Mouse (Mus musculus) heart, adult 18-20 months (tissue): Measurements from ENCODE around the gene Wls. TPM values are rescaled to one million over a fixed set of nuclear protein-coding genes. Genes with fewer than 3 reads are reported as not detected.

Experiments used
- DNase-seq, 2 experiments: peaks; one replicate each; pipeline ENCODE4 v3.0.0; 2021 to 2022; ENCODE audit warnings: mixed read lengths in 1 of 2
- long read RNA-seq, 2 experiments: library from polyadenylated mRNA; stranded (forward); transcript quantifications; one replicate each; pipeline ENCODE4 v2.0.0; 2021
- total RNA-seq, 2 experiments: library from RNA; stranded (reverse); gene quantifications; 2 replicates each; pipeline ENCODE4 v1.2.3; 2021

Wls gene
- total RNA-seq, result 10 to 100 TPM; 38.7 to 44.8 TPM
- long read RNA-seq, experiment 1, transcript Wls-201 (12 exons, 3,559 nt), result major isoform, 17 of 23 reads
- long read RNA-seq, experiment 1, partial matches to known transcripts, result 3 of 23 reads
- long read RNA-seq, experiment 1, other reads (novel, unspliced or antisense), result 2 of 23 reads
- long read RNA-seq, experiment 2, transcript Wls-201 (12 exons, 3,559 nt), result major isoform, 9 of 13 reads
- long read RNA-seq, experiment 2, partial matches to known transcripts, result 0 of 13 reads
- long read RNA-seq, experiment 2, other reads (novel, unspliced or antisense), result 3 of 13 reads

- DNase-seq, result peak; percentile 80 to 86
These were observed at the start of gene Wls for GRCm38 (mm10) chr3:159839481-159839880. Wls (plus strand) TSS chr3:159839672.

GRCm38 (mm10) chr3:159789781-159790180, 49.7 kb upstream of the Wls start:
- no peak for DNase-seq

- no peak for DNase-seq
These were observed 7.9 kb upstream of the Wls start for GRCm38 (mm10) chr3:159831535-159831934.

- DNase-seq, result peak; percentile 81 to 82
These were observed 737 bp downstream of the Wls start for GRCm38 (mm10) chr3:159840002-159840816.

- DNase-seq, result peak; percentile 26 to 62
These were observed 1.4 kb downstream of the Wls start for GRCm38 (mm10) chr3:159840817-159841390.

- DNase-seq, result peak in 1 of 2 experiments; percentile 3
These were observed 2.0 kb downstream of the Wls start for GRCm38 (mm10) chr3:159841458-159841857.

GRCm38 (mm10) chr3:159843135-159843534, 3.7 kb downstream of the Wls start:
- no peak for DNase-seq

- DNase-seq, result peak in 1 of 2 experiments; percentile 3
These were observed 8.0 kb downstream of the Wls start for GRCm38 (mm10) chr3:159847410-159848016.

GRCm38 (mm10) chr3:159848156-159848555, 8.7 kb downstream of the Wls start:
- DNase-seq, result no peak

GRCm38 (mm10) chr3:159851476-159851875, 12.0 kb downstream of the Wls start:
- DNase-seq, result no peak

GRCm38 (mm10) chr3:159851980-159852379, 12.5 kb downstream of the Wls start:
- DNase-seq, result no peak

GRCm38 (mm10) chr3:159857112-159857511, 17.6 kb downstream of the Wls start:
- no peak for DNase-seq

- DNase-seq, result no peak
These were observed 26.2 kb downstream of the Wls start for GRCm38 (mm10) chr3:159865691-159866090.

- no peak for DNase-seq
These were observed 39.5 kb downstream of the Wls start for GRCm38 (mm10) chr3:159878983-159879382.

GRCm38 (mm10) chr3:159883325-159883724, 43.9 kb downstream of the Wls start:
- DNase-seq, result peak; percentile 6 to 23

GRCm38 (mm10) chr3:159884802-159885201, 45.3 kb downstream of the Wls start:
- DNase-seq, result no peak

- peak; percentile 90 to 92 for DNase-seq
These were observed 45.8 kb downstream of the Wls start for GRCm38 (mm10) chr3:159885271-159885670.

GRCm38 (mm10) chr3:159885781-159886400, 46.4 kb downstream of the Wls start:
- peak; percentile 12 to 21 for DNase-seq

- DNase-seq, result no peak
These were observed 50.9 kb downstream of the Wls start for GRCm38 (mm10) chr3:159890176-159891056.

GRCm38 (mm10) chr3:159891057-159891752, 51.7 kb downstream of the Wls start:
- no peak for DNase-seq
